In genomic region chr3:86851131-86851530, GRCm38 (mm10) we compare ENCODE assay signal across 13 mouse cellular contexts.
DNase-seq lines count a peak whose midpoint lies in the region; ATAC-seq lines count a peak whose summit lies in the region.
"Had no signal": no experiment of that assay in that cellular context is flagged by ENCODE, and none has a peak within 500 bp of the region (broad histone marks: within the 10 kb centered on the region; RNA-seq: fewer than 3 reads in every experiment).

No protein-coding gene starts in this region.

- H3K9me3 ChIP-seq in forebrain, embryonic 13.5 days (replicated peaks) = no peaks in the 10 kb centered on the region
- H3K9me3 ChIP-seq in forebrain, embryonic 10.5 days = no peaks in the 10 kb centered on the region
- H3K9me3 ChIP-seq in midbrain, embryonic 16.5 days (replicated peaks; ENCODE audit: control insufficient read depth, low read length, poor library complexity, severe bottlenecking) = no peaks in the 10 kb centered on the region
- H3K9me3 ChIP-seq in midbrain, embryonic 10.5 days (replicated peaks) = no peaks in the 10 kb centered on the region
- H3K9me3 ChIP-seq in forebrain, embryonic 15.5 days = no peaks in the 10 kb centered on the region
- no peaks in the 10 kb centered on the region for H3K9me3 ChIP-seq in limb, embryonic 15.5 days
- H3K9me3 ChIP-seq: liver, embryonic 12.5 days; lung, embryonic 15.5 days had no signal

- H3K4me1 ChIP-seq in forebrain, embryonic 13.5 days = peaks cover 71% of the 10 kb centered on the region
- peaks cover 44% of the 10 kb centered on the region for H3K4me1 ChIP-seq in forebrain, embryonic 10.5 days
- peaks cover 34% of the 10 kb centered on the region for H3K4me1 ChIP-seq in midbrain, embryonic 16.5 days (ENCODE audit: control insufficient read depth, insufficient read depth, low read length)
- H3K4me1 ChIP-seq in midbrain, embryonic 10.5 days = peaks cover 39% of the 10 kb centered on the region
- H3K4me1 ChIP-seq in forebrain, embryonic 15.5 days = peaks cover 58% of the 10 kb centered on the region
- H3K4me1 ChIP-seq in limb, embryonic 15.5 days = peaks cover 14% of the 10 kb centered on the region
- H3K4me1 ChIP-seq: liver, embryonic 12.5 days had no signal

- no peaks in the 10 kb centered on the region for H3K27me3 ChIP-seq in forebrain, embryonic 13.5 days
- H3K27me3 ChIP-seq in forebrain, embryonic 10.5 days (ENCODE audit: poor library complexity, severe bottlenecking) = no peaks in the 10 kb centered on the region
- no peaks in the 10 kb centered on the region for H3K27me3 ChIP-seq in midbrain, embryonic 16.5 days (ENCODE audit: control insufficient read depth, insufficient read depth, low read depth, low read length)
- no peaks in the 10 kb centered on the region for H3K27me3 ChIP-seq in midbrain, embryonic 10.5 days (ENCODE audit: low read depth, poor library complexity, severe bottlenecking)
- no peaks in the 10 kb centered on the region for H3K27me3 ChIP-seq in forebrain, embryonic 15.5 days
- H3K27me3 ChIP-seq in limb, embryonic 15.5 days = no peaks in the 10 kb centered on the region
- H3K27me3 ChIP-seq: liver, embryonic 12.5 days; lung, embryonic 15.5 days; Patski had no signal

- no peaks in the 10 kb centered on the region for H3K36me3 ChIP-seq in forebrain, embryonic 13.5 days (ENCODE audit: poor library complexity, severe bottlenecking)
- no peaks in the 10 kb centered on the region for H3K36me3 ChIP-seq in forebrain, embryonic 10.5 days (replicated peaks)
- no peaks in the 10 kb centered on the region for H3K36me3 ChIP-seq in midbrain, embryonic 16.5 days (ENCODE audit: control insufficient read depth, insufficient read depth, low read length)
- H3K36me3 ChIP-seq in midbrain, embryonic 10.5 days = no peaks in the 10 kb centered on the region
- no peaks in the 10 kb centered on the region for H3K36me3 ChIP-seq in forebrain, embryonic 15.5 days
- H3K36me3 ChIP-seq in limb, embryonic 15.5 days = no peaks in the 10 kb centered on the region
- H3K36me3 ChIP-seq: liver, embryonic 12.5 days; lung, embryonic 15.5 days had no signal

- H3K4me2 ChIP-seq in forebrain, embryonic 13.5 days = peak overlapping the region; percentile 21; the same call in 1 of the 2 replicates
- H3K4me2 ChIP-seq in midbrain, embryonic 16.5 days (ENCODE audit: low read length) = no peak overlapping the region
- no peak overlapping the region for H3K4me2 ChIP-seq in forebrain, embryonic 15.5 days (replicated peaks)
- H3K4me2 ChIP-seq in limb, embryonic 15.5 days = peak overlapping the region; percentile 29; the same call in 1 of the 2 replicates
- H3K4me2 ChIP-seq: liver, embryonic 12.5 days; lung, embryonic 15.5 days had no signal

- H3K4me3 ChIP-seq in forebrain, embryonic 13.5 days = no peak overlapping the region
- H3K4me3 ChIP-seq in forebrain, embryonic 10.5 days = no peak overlapping the region
- H3K4me3 ChIP-seq in midbrain, embryonic 16.5 days (ENCODE audit: low read depth, low read length) = no peak overlapping the region
- H3K4me3 ChIP-seq in midbrain, embryonic 10.5 days = no peak overlapping the region
- H3K4me3 ChIP-seq in forebrain, embryonic 15.5 days = no peak overlapping the region
- no peak overlapping the region for H3K4me3 ChIP-seq in limb, embryonic 15.5 days
- H3K4me3 ChIP-seq: liver, embryonic 12.5 days; lung, embryonic 15.5 days had no signal

- H3K27ac ChIP-seq in forebrain, embryonic 13.5 days = peak overlapping the region; percentile 78
- no peak overlapping the region; the same call in 1 of the 2 replicates for H3K27ac ChIP-seq in forebrain, embryonic 10.5 days
- peak overlapping the region; percentile 57; the same call in 1 of the 2 replicates for H3K27ac ChIP-seq in midbrain, embryonic 16.5 days (ENCODE audit: low read length)
- H3K27ac ChIP-seq in midbrain, embryonic 10.5 days (replicated peaks) = no peak overlapping the region
- H3K27ac ChIP-seq in forebrain, embryonic 15.5 days (replicated peaks) = peak overlapping the region; percentile 67; the same call in 1 of the 2 replicates
- no peak overlapping the region for H3K27ac ChIP-seq in limb, embryonic 15.5 days
- H3K27ac ChIP-seq: liver, embryonic 12.5 days; lung, embryonic 15.5 days had no signal

- 96% methylated on average over 7 of the region's 7 CpGs for WGBS in forebrain, embryonic 13.5 days
- WGBS in forebrain, embryonic 10.5 days = 94% methylated on average over 7 of the region's 7 CpGs
- 94% methylated on average over 7 of the region's 7 CpGs for WGBS in midbrain, embryonic 16.5 days
- 92% methylated on average over 7 of the region's 7 CpGs for WGBS in midbrain, embryonic 10.5 days
- WGBS in forebrain, embryonic 15.5 days = 93% methylated on average over 7 of the region's 7 CpGs
- WGBS in limb, embryonic 15.5 days = 66% methylated on average over 7 of the region's 7 CpGs

- no peak for DNase-seq in forebrain, embryonic 10.5 days (ENCODE audit: extremely low spot score, low spot score)
- DNase-seq in midbrain, embryonic 10.5 days (ENCODE audit: low spot score) = no peak
- DNase-seq in spleen, adult 18-20 months = no peak
- DNase-seq in ovary, adult 18-20 months (ENCODE audit: low spot score) = no peak
- DNase-seq: kidney, postnatal 10 days had no signal

- ATAC-seq in forebrain, embryonic 13.5 days = no peak
- ATAC-seq in midbrain, embryonic 16.5 days = no peak
- no peak for ATAC-seq in forebrain, embryonic 15.5 days (replicated peaks)
- ATAC-seq in limb, embryonic 15.5 days (ENCODE audit: insufficient number of reproducible peaks, low FRiP score, low TSS enrichment, low read depth) = no peak
- ATAC-seq: intestine, postnatal 0 days; liver, embryonic 12.5 days; Patski had no signal

- H3K9ac ChIP-seq in forebrain, embryonic 13.5 days = no peak overlapping the region
- H3K9ac ChIP-seq in midbrain, embryonic 16.5 days (ENCODE audit: low read depth, low read length) = no peak overlapping the region
- H3K9ac ChIP-seq in forebrain, embryonic 15.5 days (replicated peaks) = no peak overlapping the region
- no peak overlapping the region for H3K9ac ChIP-seq in limb, embryonic 15.5 days
- H3K9ac ChIP-seq: liver, embryonic 12.5 days; lung, embryonic 15.5 days had no signal

Comparison
In these comparisons a context has a peak if more than half of its experiments do, and no peak if none do; other contexts are left out.
1. H3K27ac ChIP-seq: peak in forebrain, embryonic 13.5 days (single experiment), midbrain, embryonic 16.5 days (single experiment) and forebrain, embryonic 15.5 days (single experiment); none in forebrain, embryonic 10.5 days (single experiment), midbrain, embryonic 10.5 days (single experiment) and limb, embryonic 15.5 days (single experiment).
2. H3K4me2 ChIP-seq: peak in forebrain, embryonic 13.5 days (single experiment) and limb, embryonic 15.5 days (single experiment); none in midbrain, embryonic 16.5 days (single experiment) and forebrain, embryonic 15.5 days (single experiment).